Mouse (Mus musculus) liver, embryonic 14.5 days (tissue): ENCODE data around the gene Hey2.

Experiments
- CTCF ChIP-seq: IDR thresholded peaks from 2 replicates; pipeline ENCODE4 v1.5.1; 2016; ENCODE audit warnings: antibody characterized with exemption, low read depth, control low read depth
- EP300 ChIP-seq: IDR thresholded peaks from 2 replicates; pipeline ENCODE4 v1.6.1; 2016; ENCODE audit warnings: antibody characterized with exemption, low read depth

GRCm38 (mm10) chr10:30842228-30842627, 373 bp downstream of the Hey2 start:
- TF ChIP-seq CTCF (no peak), EP300 (no peak)
